ENCODE assay signal across 8 mouse cellular contexts in genomic region chr13:51975801-51976601, GRCm38 (mm10).
DNase-seq lines count a peak whose midpoint lies in the region; ATAC-seq and TF ChIP-seq lines count a peak whose summit lies in the region.

No protein-coding gene starts in this region.

- TF ChIP-seq POLR2A in limb, embryonic 14.5 days (IDR thresholded peaks at IDR 0.05; ENCODE audit: borderline replicate concordance, extremely low read depth, insufficient read depth, insufficient read length), result no peak

- H3K9ac ChIP-seq in midbrain, embryonic 11.5 days (ENCODE audit: low read length), result no peak overlapping the region
- no peak overlapping the region for H3K9ac ChIP-seq in midbrain, embryonic 16.5 days (ENCODE audit: low read depth, low read length)
- H3K9ac ChIP-seq in embryonic facial prominence, embryonic 13.5 days, result no peak overlapping the region
- H3K9ac ChIP-seq in limb, embryonic 14.5 days (ENCODE audit: low read depth, low read length, severe bottlenecking), result no peak overlapping the region

- no peak overlapping the region for H3K4me3 ChIP-seq in midbrain, embryonic 11.5 days (ENCODE audit: low read depth, low read length)
- no peak overlapping the region for H3K4me3 ChIP-seq in midbrain, embryonic 16.5 days (ENCODE audit: low read depth, low read length)
- no peak overlapping the region for H3K4me3 ChIP-seq in embryonic facial prominence, embryonic 13.5 days
- H3K4me3 ChIP-seq in limb, embryonic 14.5 days (replicated peaks; ENCODE audit: low read length), result no peak overlapping the region

- WGBS in midbrain, embryonic 11.5 days, result 55% methylated on average over 7 of the region's 7 CpGs
- WGBS in midbrain, embryonic 16.5 days, result 49% methylated on average over 7 of the region's 7 CpGs
- 38% methylated on average over 7 of the region's 7 CpGs for WGBS in embryonic facial prominence, embryonic 13.5 days
- 32% methylated on average over 7 of the region's 7 CpGs for WGBS in limb, embryonic 14.5 days

- H3K27me3 ChIP-seq in midbrain, embryonic 11.5 days (ENCODE audit: control insufficient read depth, insufficient read depth, low read length), result no peaks in the 10 kb centered on the region
- no peaks in the 10 kb centered on the region for H3K27me3 ChIP-seq in midbrain, embryonic 16.5 days (ENCODE audit: control insufficient read depth, insufficient read depth, low read depth, low read length)
- H3K27me3 ChIP-seq in embryonic facial prominence, embryonic 13.5 days, result no peaks in the 10 kb centered on the region
- no peaks in the 10 kb centered on the region for H3K27me3 ChIP-seq in limb, embryonic 14.5 days (ENCODE audit: control insufficient read depth, insufficient read depth, low read length)

- no peak overlapping the region for H3K27ac ChIP-seq in midbrain, embryonic 11.5 days (ENCODE audit: low read depth, low read length)
- H3K27ac ChIP-seq in midbrain, embryonic 16.5 days (ENCODE audit: low read length), result no peak overlapping the region
- peak overlapping the region; percentile 81 for H3K27ac ChIP-seq in embryonic facial prominence, embryonic 13.5 days
- peak overlapping the region; percentile 59 for H3K27ac ChIP-seq in limb, embryonic 14.5 days (replicated peaks; ENCODE audit: low read depth, low read length)

- DNase-seq in midbrain, embryonic 11.5 days (ENCODE audit: low spot score, missing footprints), result no peak
- peak; percentile 63 for DNase-seq in heart, postnatal 25 days (ENCODE audit: low spot score)
- peak; percentile 79 for DNase-seq in limb, embryonic 14.5 days (ENCODE audit: low spot score)
- peak; percentile 43 for DNase-seq in retina, postnatal 1 day
- DNase-seq in thymus, postnatal 36 days, result no peak
- DNase-seq in layer of hippocampus, adult 18-20 months (ENCODE audit: low spot score in 2 of 2), result no peak

- peak; percentile 50; the same call in 1 of the 2 replicates for ATAC-seq in midbrain, embryonic 11.5 days (ENCODE audit: low FRiP score)
- ATAC-seq in midbrain, embryonic 16.5 days, result no peak
- ATAC-seq in embryonic facial prominence, embryonic 13.5 days (ENCODE audit: insufficient number of reproducible peaks, insufficient read depth, low FRiP score, low TSS enrichment, low read depth), result peak; percentile 43; the same call in 1 of the 2 replicates
- ATAC-seq in limb, embryonic 14.5 days (ENCODE audit: low FRiP score, low read depth), result peak; percentile 76

- peaks cover 4% of the 10 kb centered on the region; the same call in 1 of the 2 replicates for H3K4me1 ChIP-seq in midbrain, embryonic 11.5 days (ENCODE audit: control insufficient read depth, insufficient read depth, low read length)
- no peaks in the 10 kb centered on the region; the same call in 1 of the 2 replicates for H3K4me1 ChIP-seq in midbrain, embryonic 16.5 days (ENCODE audit: control insufficient read depth, insufficient read depth, low read length)
- peaks cover 47% of the 10 kb centered on the region for H3K4me1 ChIP-seq in embryonic facial prominence, embryonic 13.5 days
- H3K4me1 ChIP-seq in limb, embryonic 14.5 days (ENCODE audit: control insufficient read depth, insufficient read depth, low read length), result peaks cover 60% of the 10 kb centered on the region

- intact Hi-C loops in heart, postnatal 25 days (cut with DNase I), result loop anchor here (2.0 to 5.0 kb wide), 3 partner anchors 44 to 131 kb away; no protein-coding TSS in a partner anchor

- no peaks in the 10 kb centered on the region for H3K9me3 ChIP-seq in midbrain, embryonic 11.5 days (ENCODE audit: control insufficient read depth, low read length)
- H3K9me3 ChIP-seq in midbrain, embryonic 16.5 days (replicated peaks; ENCODE audit: control insufficient read depth, low read length, poor library complexity, severe bottlenecking), result no peaks in the 10 kb centered on the region
- H3K9me3 ChIP-seq in embryonic facial prominence, embryonic 13.5 days, result 0 out of 2 replicates have a peak, but pooled peaks cover 4% of the 10 kb centered on the region
- H3K9me3 ChIP-seq in limb, embryonic 14.5 days (ENCODE audit: control insufficient read depth, low read length), result no peaks in the 10 kb centered on the region

- H3K4me2 ChIP-seq in midbrain, embryonic 11.5 days, result no peak overlapping the region
- no peak overlapping the region for H3K4me2 ChIP-seq in midbrain, embryonic 16.5 days (ENCODE audit: low read length)
- peak overlapping the region; percentile 30 for H3K4me2 ChIP-seq in embryonic facial prominence, embryonic 13.5 days
- 0 out of 2 replicates have a peak overlapping the region, but pooled peaks have one; percentile 16 for H3K4me2 ChIP-seq in limb, embryonic 14.5 days (replicated peaks; ENCODE audit: low read depth, low read length, severe bottlenecking)

- no peaks in the 10 kb centered on the region for H3K36me3 ChIP-seq in midbrain, embryonic 11.5 days (ENCODE audit: control insufficient read depth, insufficient read depth, low read length)
- H3K36me3 ChIP-seq in midbrain, embryonic 16.5 days (ENCODE audit: control insufficient read depth, insufficient read depth, low read length), result no peaks in the 10 kb centered on the region
- H3K36me3 ChIP-seq in embryonic facial prominence, embryonic 13.5 days, result no peaks in the 10 kb centered on the region
- H3K36me3 ChIP-seq in limb, embryonic 14.5 days (ENCODE audit: control insufficient read depth, insufficient read depth, low read length), result no peaks in the 10 kb centered on the region

Comparison
In these comparisons a context has a peak if more than half of its experiments do, and no peak if none do; other contexts are left out.
1. DNase-seq: peak in heart, postnatal 25 days (single experiment), limb, embryonic 14.5 days (single experiment) and retina, postnatal 1 day (single experiment); none in midbrain, embryonic 11.5 days (single experiment), thymus, postnatal 36 days (0 of 2) and layer of hippocampus, adult 18-20 months (0 of 2).
2. H3K27ac ChIP-seq: peak in embryonic facial prominence, embryonic 13.5 days (single experiment) and limb, embryonic 14.5 days (single experiment); none in midbrain, embryonic 11.5 days (single experiment) and midbrain, embryonic 16.5 days (single experiment).
3. H3K4me2 ChIP-seq: peak in embryonic facial prominence, embryonic 13.5 days (single experiment) and limb, embryonic 14.5 days (single experiment); none in midbrain, embryonic 11.5 days (single experiment) and midbrain, embryonic 16.5 days (single experiment).